ENCODE assay signal across 8 mouse cellular contexts in the genomic region with DNA sequence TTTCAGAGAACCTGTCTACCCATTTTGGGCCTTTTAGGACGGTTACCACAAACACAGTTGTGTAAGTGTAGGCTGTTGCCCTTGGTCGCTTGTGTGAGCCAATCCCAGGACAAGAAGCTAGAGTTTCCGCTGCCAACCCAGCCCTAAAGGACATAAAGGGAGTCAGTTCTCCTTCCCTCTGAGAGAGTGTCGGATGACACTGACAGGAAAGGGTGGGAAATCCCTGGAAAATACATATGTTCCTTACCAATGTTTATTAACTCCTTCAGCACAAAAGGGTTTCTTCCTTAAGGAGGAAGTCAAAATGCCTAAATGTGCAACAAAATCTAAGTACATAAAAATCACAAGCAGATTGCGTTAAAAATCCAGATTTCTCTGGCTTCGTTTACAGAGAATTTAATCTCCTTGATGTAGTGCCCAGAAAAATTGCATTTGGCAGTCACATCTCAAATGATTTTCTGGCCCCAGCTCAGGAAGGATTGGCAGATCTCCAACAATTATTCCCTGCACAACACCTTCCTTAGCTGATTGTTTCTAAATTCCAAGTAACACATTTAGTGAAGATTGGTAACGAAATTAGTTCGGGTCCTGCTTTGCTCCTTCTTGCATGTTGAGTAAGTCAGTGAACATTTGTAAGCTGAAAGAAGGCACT. TPM values are rescaled to one million over a fixed set of nuclear protein-coding genes. Genes with fewer than 3 reads are reported as not detected.
A peak's percentile ranks its signal among the peaks of the same experiment; 100 is the strongest.
DNase-seq lines count a peak whose midpoint lies in the region; ATAC-seq lines count a peak whose summit lies in the region.

No protein-coding gene starts in this region.

- no peak overlapping the region for H3K4me3 ChIP-seq in hindbrain, embryonic 16.5 days (ENCODE audit: low read length)

- 41% methylated on average over 8 of the region's 8 CpGs for WGBS in hindbrain, embryonic 16.5 days

- peak; percentile 24 for DNase-seq in kidney, postnatal 14 days
- no peak for DNase-seq in kidney, adult 8-10 months
- peak; percentile 31 for DNase-seq in embryo, embryonic 11 days
- peak; percentile 21 for DNase-seq in telencephalon, adult 2 months (ENCODE audit: low read depth, low spot score)
- no peak for DNase-seq in urinary bladder, postnatal 10 days (ENCODE audit: low spot score)

- H3K9me3 ChIP-seq in hindbrain, embryonic 16.5 days (ENCODE audit: control insufficient read depth, low read length) = no peaks in the 10 kb centered on the region

- H3K27me3 ChIP-seq in hindbrain, embryonic 16.5 days (replicated peaks; ENCODE audit: control insufficient read depth, insufficient read depth, low read length) = no peaks in the 10 kb centered on the region; the same call in 1 of the 2 replicates

- no peaks in the 10 kb centered on the region for H3K36me3 ChIP-seq in hindbrain, embryonic 16.5 days (ENCODE audit: control insufficient read depth, insufficient read depth, low read length)

- no peak overlapping the region for H3K4me2 ChIP-seq in hindbrain, embryonic 16.5 days (ENCODE audit: low read length)

- H3K9ac ChIP-seq in hindbrain, embryonic 16.5 days (ENCODE audit: low read depth, low read length) = no peak overlapping the region

- peaks cover 4% of the 10 kb centered on the region for H3K4me1 ChIP-seq in hindbrain, embryonic 16.5 days (ENCODE audit: control insufficient read depth, insufficient read depth, low read depth, low read length)

- peak; percentile 51; the same call in 1 of the 2 replicates for ATAC-seq in cerebellum, adult (ENCODE audit: insufficient number of reproducible peaks, low FRiP score, low TSS enrichment)
- ATAC-seq in hindbrain, embryonic 16.5 days = peak; percentile 71
- ATAC-seq in monocyte, adult 5-6 weeks (replicated peaks; ENCODE audit: insufficient number of reproducible peaks, low FRiP score, low TSS enrichment, poor library complexity, severe bottlenecking) = no peak

- H3K27ac ChIP-seq in hindbrain, embryonic 16.5 days (ENCODE audit: low read depth, low read length) = peak overlapping the region; percentile 14; the same call in 1 of the 2 replicates

RNA-seq across cellular contexts. Expression of gene Fas, which starts 55.3 kb away (rescaled TPM):
- 1.5 and 1.6 TPM in 2 replicates for polyA plus RNA-seq in hindbrain, embryonic 16.5 days (2015; fragmentation: Nextera tagmentation; extraction: Ambion mirVana)
- 13.9 to 25.4 TPM (median 24.3 TPM) in 3 replicates for total RNA-seq in monocyte, adult 5-6 weeks (2017)

Comparison
In these comparisons a context has a peak if more than half of its experiments do, and no peak if none do; other contexts are left out.
1. DNase-seq: peak in kidney, postnatal 14 days (single experiment), embryo, embryonic 11 days (single experiment) and telencephalon, adult 2 months (single experiment); none in kidney, adult 8-10 months (0 of 2) and urinary bladder, postnatal 10 days (single experiment).